Mouse (Mus musculus) left cerebral cortex, adult 18-20 months (tissue): Measurements from ENCODE around the gene Npr1. TPM values are rescaled to one million over a fixed set of nuclear protein-coding genes. Genes with fewer than 3 reads are reported as not detected.

ENCODE experiments used
- total RNA-seq, 2 experiments: library from RNA; stranded (reverse); gene quantifications; 2 replicates each; pipeline ENCODE4 v1.2.3; 2021

Npr1 gene
- total RNA-seq, 2 experiments from 2014 or later = 4.6 to 5.0 TPM

Other genes with a start within 250 kb of the Npr1 start
- 10 to 100 TPM; 43.0 to 43.5 TPM for gene Jtb, start 234.3 kb downstream of the Npr1 start, total RNA-seq
- under 1 TPM in 1 of 2 experiments, not detected in 1; 0.40 TPM for gene Creb3l4, start 222.4 kb downstream of the Npr1 start, total RNA-seq
- gene Slc39a1, start 217.7 kb downstream of the Npr1 start, total RNA-seq = 10 to 100 TPM; 43.0 to 43.4 TPM
- 10 to 100 TPM; 35.4 to 38.8 TPM for gene Crtc2, start 211.7 kb downstream of the Npr1 start, total RNA-seq
- gene Dennd4b, start 200.7 kb downstream of the Npr1 start, total RNA-seq = 10 to 100 TPM; 33.4 to 37.2 TPM
- gene Gatad2b, start 172.7 kb downstream of the Npr1 start, total RNA-seq = 10 to 100 TPM; 86.6 to 91.2 TPM
- 1 to 10 TPM; 5.9 to 9.3 TPM for gene Slc27a3, start 75.9 kb downstream of the Npr1 start, total RNA-seq
- gene Ints3, start 32.2 kb downstream of the Npr1 start, total RNA-seq = 10 to 100 TPM; 63.1 to 66.1 TPM
- gene Ilf2, start 10.3 kb upstream of the Npr1 start, total RNA-seq = 10 to 100 TPM; 90.2 to 94.9 TPM
- 10 to 100 TPM; 55.5 to 57.0 TPM for gene Snapin, start 25.2 kb upstream of the Npr1 start, total RNA-seq
- 100 to 1,000 TPM; 165 TPM for gene Chtop, start 43.6 kb upstream of the Npr1 start, total RNA-seq
- gene S100a1, start 48.5 kb upstream of the Npr1 start, total RNA-seq = 100 to 1,000 TPM; 127 to 133 TPM
- 10 to 100 TPM; 19.2 to 20.4 TPM for gene S100a13, start 48.6 kb upstream of the Npr1 start, total RNA-seq
- gene S100a14, start 61.0 kb upstream of the Npr1 start, total RNA-seq = under 1 TPM; 0.52 to 0.70 TPM
- gene S100a16, start 71.4 kb upstream of the Npr1 start, total RNA-seq = 10 to 100 TPM; 75.6 to 80.4 TPM
- gene S100a3, start 94.7 kb upstream of the Npr1 start, total RNA-seq = 1 to 10 TPM in 1 of 2 experiments, under 1 TPM in 1; 0.96 to 1.6 TPM
- not detected for gene S100a2, start 124.4 kb upstream of the Npr1 start, total RNA-seq
- not detected for gene Gm42674, start 136.0 kb upstream of the Npr1 start, total RNA-seq
- 1 to 10 TPM; 2.9 to 4.5 TPM for gene S100a4, start 137.9 kb upstream of the Npr1 start, total RNA-seq
- gene S100a5, start 142.7 kb upstream of the Npr1 start, total RNA-seq = not detected
- gene S100a6, start 147.0 kb upstream of the Npr1 start, total RNA-seq = 10 to 100 TPM; 30.8 to 37.4 TPM
- 1 to 10 TPM; 1.0 to 1.1 TPM for gene S100a7a, start 188.2 kb upstream of the Npr1 start, total RNA-seq
- 1 to 10 TPM in 1 of 2 experiments, not detected in 1; 2.6 TPM for gene S100a8, start 203.1 kb upstream of the Npr1 start, total RNA-seq
- gene S100a9, start 229.9 kb upstream of the Npr1 start, total RNA-seq = 1 to 10 TPM in 1 of 2 experiments, not detected in 1; 1.6 TPM